Mouse (Mus musculus) MEL (cell line): ENCODE measurements at regions not wholly inside any gene's neighbourhood (a gene's known extent, or its start where the extent isn't known, plus 50 kb on each side); places are given as distances from the start of the nearest gene placed in this dataset.

Source experiments
- CTCF ChIP-seq, 3 experiments: IDR thresholded peaks in 2 of 3; conservative IDR thresholded peaks in 1 of 3; 2 replicates each; pipeline ENCODE4 v1.5.1; 2011 to 2012; ENCODE audit warnings: low read length in 3 of 3, low read depth in 2 of 3, mild to moderate bottlenecking in 2 of 3, improper control_type of control experiment in 1 of 3, inconsistent platforms in 1 of 3, mixed read lengths in 1 of 3, moderate library complexity in 1 of 3; ENCODE audit not compliant: control insufficient read depth in 1 of 3, insufficient read depth in 1 of 3, poor library complexity in 1 of 3, severe bottlenecking in 1 of 3
- E2F4 ChIP-seq: IDR thresholded peaks from 2 replicates; pipeline ENCODE4 v1.6.1; 2011; ENCODE audit warnings: low read depth, low read length, improper control_type of control experiment, borderline replicate concordance
- EP300 ChIP-seq, 2 experiments: IDR thresholded peaks; 2 replicates each; pipeline ENCODE4 v1.6.1; 2011; ENCODE audit warnings: improper control_type of control experiment in 2 of 2, low read length in 2 of 2, low read depth in 1 of 2, mild to moderate bottlenecking in 1 of 2
- GATA1 ChIP-seq: IDR thresholded peaks from 2 replicates; pipeline ENCODE4 v1.6.1; 2011; ENCODE audit warnings: low read depth, low read length, improper control_type of control experiment
- HCFC1 ChIP-seq: IDR thresholded peaks from 2 replicates; pipeline ENCODE4 v1.6.1; 2012; ENCODE audit warnings: low read depth, mild to moderate bottlenecking, inconsistent platforms, low read length, improper control_type of control experiment, moderate library complexity
- JUND ChIP-seq: IDR thresholded peaks from 2 replicates; pipeline ENCODE4 v1.6.1; 2011; ENCODE audit warnings: low read depth, mild to moderate bottlenecking, improper control_type of control experiment, low read length
- MAFK ChIP-seq: IDR thresholded peaks from 2 replicates; pipeline ENCODE4 v1.6.1; 2011; ENCODE audit warnings: low read depth, mild to moderate bottlenecking, low read length, improper control_type of control experiment, borderline replicate concordance
- NELFE ChIP-seq: IDR thresholded peaks from 2 replicates; pipeline ENCODE4 v1.6.1; 2011; ENCODE audit warnings: low read depth, low read length, improper control_type of control experiment
- NRF1 ChIP-seq: IDR thresholded peaks from 2 replicates; pipeline ENCODE4 v1.6.1; 2014; ENCODE audit warnings: low read depth, mild to moderate bottlenecking, inconsistent platforms, low read length, improper control_type of control experiment, moderate library complexity; ENCODE audit not compliant: poor library complexity, insufficient read depth, severe bottlenecking
- POLR2A ChIP-seq, 2 experiments: IDR thresholded peaks; 2 replicates each; pipeline ENCODE4 v1.6.1; 2011 to 2012; ENCODE audit warnings: low read length in 2 of 2, mild to moderate bottlenecking in 2 of 2, control low read depth in 1 of 2, improper control_type of control experiment in 1 of 2, low read depth in 1 of 2, moderate library complexity in 1 of 2; ENCODE audit not compliant: control insufficient read depth in 1 of 2, insufficient read depth in 1 of 2, poor library complexity in 1 of 2
- UBTF ChIP-seq: IDR thresholded peaks from 2 replicates; pipeline ENCODE4 v1.6.1; 2012; ENCODE audit warnings: low read depth, mild to moderate bottlenecking, inconsistent platforms, low read length, improper control_type of control experiment, moderate library complexity, borderline replicate concordance; ENCODE audit not compliant: insufficient read depth
- USF1 ChIP-seq: IDR thresholded peaks from 2 replicates; pipeline ENCODE4 v1.6.1; 2014; ENCODE audit warnings: low read depth, mild to moderate bottlenecking, inconsistent platforms, low read length, improper control_type of control experiment, moderate library complexity

GRCm38 (mm10) chr4:92778076-92778475 lies 557.2 kb downstream of the Tusc1 start:
- no peak for TF ChIP-seq CTCF (IDR thresholded peaks at IDR 0.05 in 2 of 3, conservative IDR thresholded peaks at IDR 0.05 in 1 of 3; ENCODE audit: control insufficient read depth in 1 of 3, insufficient read depth in 1 of 3, low read depth in 2 of 3, low read length in 3 of 3, poor library complexity in 1 of 3, severe bottlenecking in 1 of 3)
- TF ChIP-seq UBTF = no peak
- TF ChIP-seq POLR2A (IDR thresholded peaks at IDR 0.05; ENCODE audit: control insufficient read depth in 1 of 2, insufficient read depth in 1 of 2, low read depth in 1 of 2, low read length in 2 of 2, poor library complexity in 1 of 2) = no peak
- TF ChIP-seq USF1 = no peak
- no peak for TF ChIP-seq NRF1
- TF ChIP-seq E2F4 = no peak
- no peak for TF ChIP-seq JUND
- TF ChIP-seq HCFC1 = no peak
- TF ChIP-seq GATA1 = no peak
- no peak for TF ChIP-seq MAFK
- TF ChIP-seq NELFE = no peak
- no peak for TF ChIP-seq EP300 (IDR thresholded peaks at IDR 0.05; ENCODE audit: low read depth in 1 of 2, low read length in 2 of 2)
